Mouse (Mus musculus) midbrain, embryonic 11.5 days (tissue): Measurements from ENCODE around the gene B3gat3. TPM values are rescaled to one million over a fixed set of nuclear protein-coding genes. Genes with fewer than 3 reads are reported as not detected.

ENCODE experiments used
- microRNA-seq: library from miRNA; unstranded; fragments of <30 nt; microRNA quantifications from one replicate; pipeline ENCODE4, GENCODE M21; 2017
- polyA plus RNA-seq: library from polyadenylated mRNA; unstranded; fragments of >200 nt; fragmentation: Nextera tagmentation; extraction: Ambion mirVana; gene quantifications from 2 replicates; pipeline ENCODE4 v1.2.1, GENCODE M21; 2014

The B3gat3 gene
- polyA plus RNA-seq, 1 experiment from 2014 or later, result 46.0 TPM

Small RNAs within 50 kb of the gene (microRNA-seq; reads per million reads assigned to microRNA genes)
- not detected for gene Mir5136

Other genes starting within 250 kb of the B3gat3 start
- 139 and 142 TPM in 2 replicates for gene Slc3a2, start 197.0 kb upstream of the B3gat3 start, polyA plus RNA-seq
- 74.2 and 83.7 TPM in 2 replicates for gene Wdr74, start 184.5 kb upstream of the B3gat3 start, polyA plus RNA-seq
- gene 1700092M07Rik, start 179.7 kb upstream of the B3gat3 start, polyA plus RNA-seq, result 1.5 and 2.7 TPM in 2 replicates
- 85.6 and 94.7 TPM in 2 replicates for gene Stx5a, start 179.0 kb upstream of the B3gat3 start, polyA plus RNA-seq
- 209 and 235 TPM in 2 replicates for gene Nxf1, start 163.3 kb upstream of the B3gat3 start, polyA plus RNA-seq
- gene Tmem223, start 149.4 kb upstream of the B3gat3 start, polyA plus RNA-seq, result 190 and 197 TPM in 2 replicates
- 40.8 and 45.7 TPM in 2 replicates for gene Tmem179b, start 145.9 kb upstream of the B3gat3 start, polyA plus RNA-seq
- 15.4 and 19.6 TPM in 2 replicates for gene Taf6l, start 134.0 kb upstream of the B3gat3 start, polyA plus RNA-seq
- gene Polr2g, start 121.8 kb upstream of the B3gat3 start, polyA plus RNA-seq, result 169 and 177 TPM in 2 replicates
- gene Zbtb3, start 117.8 kb upstream of the B3gat3 start, polyA plus RNA-seq, result 6.1 and 6.5 TPM in 2 replicates
- gene Ttc9c, start 101.0 kb upstream of the B3gat3 start, polyA plus RNA-seq, result 51.7 and 59.7 TPM in 2 replicates
- gene Hnrnpul2, start 100.4 kb upstream of the B3gat3 start, polyA plus RNA-seq, result 6.1 and 6.2 TPM in 2 replicates
- gene AC129217.1, start 90.6 kb upstream of the B3gat3 start, polyA plus RNA-seq, result not detected in 2 replicates
- 50.6 and 52.7 TPM in 2 replicates for gene Bscl2, start 82.9 kb upstream of the B3gat3 start, polyA plus RNA-seq
- 128 and 133 TPM in 2 replicates for gene Gng3, start 81.2 kb upstream of the B3gat3 start, polyA plus RNA-seq
- 0.18 and 0.30 TPM in 2 replicates for gene Lrrn4cl, start 69.6 kb upstream of the B3gat3 start, polyA plus RNA-seq
- gene Ubxn1, start 48.9 kb upstream of the B3gat3 start, polyA plus RNA-seq, result 169 and 183 TPM in 2 replicates
- gene Uqcc3, start 39.5 kb upstream of the B3gat3 start, polyA plus RNA-seq, result 54.6 and 59.1 TPM in 2 replicates
- gene Lbhd1, start 36.6 kb upstream of the B3gat3 start, polyA plus RNA-seq, result 109 and 123 TPM in 2 replicates
- gene Gm49403, start 36.4 kb upstream of the B3gat3 start, polyA plus RNA-seq, result not detected in 2 replicates
- gene 1810009A15Rik, start 31.5 kb upstream of the B3gat3 start, polyA plus RNA-seq, result 115 and 116 TPM in 2 replicates
- not detected in 2 replicates for gene Gm49416, start 31.4 kb upstream of the B3gat3 start, polyA plus RNA-seq
- gene Ints5, start 27.4 kb upstream of the B3gat3 start, polyA plus RNA-seq, result 29.7 and 33.3 TPM in 2 replicates
- gene Ganab, start 22.3 kb upstream of the B3gat3 start, polyA plus RNA-seq, result 101 and 109 TPM in 2 replicates
- gene Rom1, start 9.0 kb downstream of the B3gat3 start, polyA plus RNA-seq, result 1.4 and 2.3 TPM in 2 replicates
- 5.8 and 8.2 TPM in 2 replicates for gene Eml3, start 9.2 kb downstream of the B3gat3 start, polyA plus RNA-seq
- gene Mta2, start 21.5 kb downstream of the B3gat3 start, polyA plus RNA-seq, result 50.9 and 56.0 TPM in 2 replicates
- 23.5 and 28.4 TPM in 2 replicates for gene Tut1, start 33.5 kb downstream of the B3gat3 start, polyA plus RNA-seq
- 435 and 439 TPM in 2 replicates for gene Eef1g, start 46.7 kb downstream of the B3gat3 start, polyA plus RNA-seq
- 5.0 and 6.3 TPM in 2 replicates for gene Ahnak, start 68.9 kb downstream of the B3gat3 start, polyA plus RNA-seq
- not detected in 2 replicates for gene Scgb1a1, start 167.6 kb downstream of the B3gat3 start, polyA plus RNA-seq
- gene Asrgl1, start 215.3 kb downstream of the B3gat3 start, polyA plus RNA-seq, result 13.5 and 14.2 TPM in 2 replicates